Mouse (Mus musculus): ENCODE data around the gene Nradd. TPM values are rescaled to one million over a fixed set of nuclear protein-coding genes. Genes with fewer than 3 reads are reported as not detected.

Gene Nradd
- total RNA-seq (2015; ENCODE audit: low replicate concordance) (2.3 and 2.9 TPM in 2 replicates), total RNA-seq (2017; ENCODE audit: low replicate concordance) (1.1 TPM in 1 of 2 replicates, not detected in the other)

DNA sequence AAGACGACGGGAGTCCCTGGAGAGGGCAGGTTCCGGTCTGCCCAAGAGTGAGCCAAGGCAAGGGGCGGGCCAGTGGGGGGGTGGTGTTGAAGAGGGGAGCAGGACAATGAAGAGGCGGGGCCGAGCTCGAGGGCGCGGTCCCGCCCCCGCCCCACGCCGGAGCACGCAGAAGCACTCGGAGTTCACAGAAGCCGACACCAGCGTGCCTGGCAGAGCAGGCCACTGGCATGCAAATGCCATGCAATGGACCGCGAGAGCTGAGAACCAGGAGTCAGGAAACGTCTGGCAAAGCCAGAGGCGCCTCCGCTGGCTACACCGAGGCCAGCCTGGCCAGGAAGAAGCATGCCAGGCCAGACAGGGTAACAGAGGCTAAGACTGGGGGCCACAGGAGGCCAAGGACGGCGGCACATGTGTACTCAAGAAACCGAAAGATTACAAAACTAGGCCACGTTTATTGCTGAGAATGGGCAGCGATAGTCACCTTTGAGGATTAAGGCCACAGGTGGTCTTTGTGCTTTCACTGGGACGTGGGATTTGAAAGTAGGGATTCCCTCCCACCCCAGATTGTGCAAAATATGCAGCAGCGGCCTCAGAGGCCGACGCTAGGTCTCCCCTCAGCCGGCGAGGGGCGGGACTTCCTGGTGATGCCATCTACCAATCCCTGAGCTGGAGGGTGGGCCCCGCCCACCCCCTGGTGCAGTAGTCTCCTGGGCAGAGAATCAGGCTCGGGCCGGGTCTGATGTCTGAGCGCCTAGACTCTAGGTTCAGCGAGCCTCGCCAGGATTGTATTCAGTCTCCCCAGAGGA is at the start of gene Nradd:
Nradd (minus strand) TSS at position 92 of the 806 bp plus-strand sequence.
- peak; percentile 70 for ATAC-seq (replicated peaks; ENCODE audit: low FRiP score, poor library complexity, severe bottlenecking)

DNA sequence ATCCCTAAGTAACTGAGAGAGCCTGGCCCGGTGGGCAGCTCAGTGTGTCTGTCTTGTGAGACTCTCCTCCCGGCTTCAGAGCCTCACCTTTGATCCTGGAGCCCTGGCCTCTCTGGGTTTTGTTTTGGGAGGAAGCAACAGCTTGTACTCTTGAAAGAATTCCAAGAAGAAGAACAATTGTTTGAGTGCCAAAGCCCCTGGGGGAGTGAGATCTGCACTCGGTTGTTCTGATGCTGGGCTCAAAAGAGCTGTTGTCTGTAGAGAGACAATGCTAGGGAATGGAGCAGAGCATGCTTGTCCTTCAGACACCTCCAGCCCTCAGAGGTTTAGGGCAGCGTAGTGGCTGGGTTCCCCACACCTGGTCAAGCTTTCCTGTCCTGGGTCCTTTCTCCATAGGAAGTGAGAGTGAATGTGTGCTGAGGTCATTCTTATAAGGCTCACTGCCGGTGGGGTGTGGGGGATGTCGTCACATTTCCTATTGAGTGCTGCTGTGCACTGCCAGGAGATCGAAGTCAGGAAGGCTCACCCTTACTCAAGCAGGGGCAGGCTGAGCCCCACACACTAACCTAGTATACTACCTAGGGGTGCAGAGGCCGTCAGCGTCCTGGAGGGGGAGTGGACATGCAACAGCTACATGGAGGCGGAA is 49.0 kb upstream of the Nradd start:
- ATAC-seq (replicated peaks; ENCODE audit: low FRiP score, poor library complexity, severe bottlenecking) = no peak

DNA sequence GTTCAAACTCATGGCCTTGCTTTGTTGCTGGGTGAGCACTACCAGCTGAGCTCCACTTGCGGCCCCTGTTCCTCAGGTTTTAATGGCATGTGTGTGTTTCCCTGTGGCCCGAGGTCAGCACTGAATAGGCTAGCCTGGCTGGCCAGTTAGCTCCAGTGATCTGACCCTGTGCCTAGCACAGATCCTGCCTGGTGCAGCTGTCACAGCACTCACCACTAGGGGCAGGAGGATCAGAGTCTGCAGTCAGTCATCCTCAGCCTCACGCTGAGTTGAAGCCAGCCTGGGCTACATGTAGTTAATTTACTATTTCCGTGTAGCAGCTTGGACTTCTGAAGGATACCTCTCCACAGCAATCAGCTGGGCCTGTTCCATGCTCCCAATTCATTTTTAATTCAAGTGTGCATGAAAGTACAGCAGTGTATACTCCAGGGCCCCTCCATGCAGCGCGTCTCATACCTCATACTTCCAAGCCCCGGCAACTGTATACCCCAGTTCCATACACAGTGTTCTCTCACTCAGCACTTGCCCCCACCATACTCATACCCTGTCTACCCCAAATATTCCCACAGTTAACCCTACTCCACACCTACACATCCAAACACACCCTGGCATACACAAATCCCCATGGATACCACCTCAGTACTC is 48.3 kb upstream of the Nradd start:
- ATAC-seq (replicated peaks; ENCODE audit: low FRiP score, poor library complexity, severe bottlenecking) = peak; percentile 63

DNA sequence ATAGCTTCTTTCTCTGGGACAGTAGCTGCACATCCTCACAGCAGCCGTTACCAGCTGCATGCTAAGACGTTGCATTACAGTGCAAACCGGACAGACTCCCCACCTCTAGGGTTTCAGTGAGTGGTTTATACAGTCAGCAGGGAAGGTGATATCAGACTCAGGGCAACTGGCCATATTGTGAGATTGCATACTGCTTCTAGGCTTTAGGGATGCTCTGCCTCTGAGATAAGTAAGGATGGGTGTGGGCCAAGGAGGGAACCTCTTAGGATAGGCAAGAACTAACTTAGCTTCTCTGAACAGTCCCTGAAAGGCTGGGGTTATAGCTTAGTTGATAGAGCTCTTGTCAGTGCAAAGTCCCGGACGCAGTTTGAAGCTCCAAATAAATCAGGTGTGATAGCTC is 45.5 kb upstream of the Nradd start:
- ATAC-seq (replicated peaks; ENCODE audit: low FRiP score, poor library complexity, severe bottlenecking) = no peak

DNA sequence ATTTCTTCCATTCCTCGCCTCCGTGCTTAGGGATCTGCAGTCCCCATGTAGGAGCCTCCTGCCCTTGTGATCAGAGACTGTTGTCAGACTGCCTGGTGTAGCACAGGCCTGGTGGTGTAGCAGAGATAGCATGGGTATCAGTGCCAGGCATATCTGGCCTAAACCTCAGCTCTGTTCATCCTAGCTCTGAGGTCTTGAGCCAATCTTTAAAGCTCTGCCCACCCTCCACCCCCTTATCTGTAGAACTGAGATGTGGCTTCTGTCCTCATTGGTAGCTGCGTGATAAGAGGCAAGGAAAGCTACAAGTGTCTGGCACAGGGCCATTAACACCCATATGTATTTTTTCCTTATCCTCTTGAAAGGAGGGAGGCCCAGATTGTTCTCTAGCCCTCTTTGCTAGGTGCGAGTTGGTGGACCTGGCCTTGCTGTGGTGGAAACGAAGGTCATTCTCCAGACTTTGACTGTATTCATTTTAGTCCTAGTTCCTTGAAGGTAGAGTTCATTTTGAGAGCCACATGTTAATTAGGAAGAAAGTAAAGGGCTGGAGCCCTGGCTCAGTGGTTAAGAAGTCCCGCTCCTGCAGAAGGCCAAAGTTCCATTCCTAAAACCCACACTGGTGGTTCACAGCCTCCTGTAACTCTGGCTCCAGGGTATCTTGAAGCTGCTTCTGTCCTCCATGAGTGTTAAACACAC is 44.5 kb upstream of the Nradd start:
- 0 out of 2 replicates have a peak, but pooled peaks have one; percentile 18 for ATAC-seq (replicated peaks; ENCODE audit: low FRiP score, poor library complexity, severe bottlenecking)

DNA sequence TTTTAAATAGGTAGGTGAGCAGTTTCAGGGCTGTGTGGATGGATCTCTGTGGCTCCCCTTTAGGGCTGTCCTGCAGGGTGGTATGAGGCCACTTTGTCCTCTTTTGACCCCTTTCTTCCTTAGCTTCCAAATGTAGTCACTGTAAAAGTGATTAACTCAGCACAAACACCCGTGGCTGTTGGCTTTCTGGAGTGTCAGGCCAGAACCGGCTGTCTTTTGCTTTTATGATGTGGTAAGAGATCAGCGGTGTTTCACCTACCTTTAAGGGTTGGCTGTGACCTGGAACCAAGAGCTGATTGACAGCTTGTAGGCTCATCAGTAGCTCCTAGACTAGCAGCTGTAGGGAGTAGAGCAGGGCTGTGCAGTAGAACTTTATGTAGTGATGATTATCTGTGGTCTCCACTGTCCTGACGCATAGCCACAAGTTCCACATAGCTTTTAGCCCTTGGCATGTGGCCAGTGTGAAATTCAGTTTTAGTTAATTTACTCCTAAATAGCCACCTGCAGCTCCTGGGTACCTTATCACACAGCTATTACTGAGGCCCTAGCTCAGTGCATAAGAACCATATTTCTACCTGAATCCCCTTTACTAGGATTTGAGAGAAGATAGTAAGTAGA is 43.1 kb upstream of the Nradd start:
- no peak for ATAC-seq (replicated peaks; ENCODE audit: low FRiP score, poor library complexity, severe bottlenecking)

DNA sequence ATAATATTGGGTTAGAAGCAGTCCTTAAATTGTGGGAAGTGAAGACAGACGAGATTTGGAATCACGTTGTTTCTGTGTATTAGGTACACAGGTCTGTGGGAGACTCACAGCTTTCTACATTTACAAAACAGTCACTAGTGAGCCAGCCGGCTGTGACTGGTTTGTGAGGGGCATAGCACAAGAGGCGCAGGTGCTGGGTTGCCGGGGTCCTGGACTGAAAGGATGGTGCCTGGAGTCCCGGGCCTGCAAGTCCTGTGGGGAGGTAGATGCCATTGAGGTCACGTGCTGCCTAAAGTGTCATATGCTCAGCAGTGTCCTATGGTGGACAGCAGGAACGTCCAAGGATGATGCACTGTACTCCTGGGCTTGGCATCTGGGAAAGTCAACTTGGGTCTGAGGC is 42.1 kb upstream of the Nradd start:
- 0 out of 2 replicates have a peak, but pooled peaks have one; percentile 9 for ATAC-seq (replicated peaks; ENCODE audit: low FRiP score, poor library complexity, severe bottlenecking)

DNA sequence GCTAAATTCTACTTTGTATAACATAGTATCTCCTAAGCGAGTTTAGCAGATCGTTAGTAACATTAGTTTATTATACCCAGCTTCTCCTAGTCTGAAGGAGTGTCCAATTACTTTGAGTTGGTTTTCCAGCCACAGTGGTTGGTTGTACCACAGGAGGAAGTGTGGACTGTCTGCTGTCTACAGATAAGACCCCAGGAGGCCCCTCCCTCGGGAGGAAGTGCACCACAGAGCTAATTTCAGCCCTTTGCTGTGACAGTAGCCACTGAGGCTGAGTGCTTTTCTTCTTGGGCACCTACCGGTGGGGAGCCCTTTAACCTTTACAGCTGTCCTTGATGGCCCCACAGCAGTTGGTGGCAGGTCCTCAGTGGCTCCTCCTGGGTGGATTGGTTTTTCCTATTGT is 41.7 kb upstream of the Nradd start:
- peak; percentile 96 for ATAC-seq (replicated peaks; ENCODE audit: low FRiP score, poor library complexity, severe bottlenecking)

DNA sequence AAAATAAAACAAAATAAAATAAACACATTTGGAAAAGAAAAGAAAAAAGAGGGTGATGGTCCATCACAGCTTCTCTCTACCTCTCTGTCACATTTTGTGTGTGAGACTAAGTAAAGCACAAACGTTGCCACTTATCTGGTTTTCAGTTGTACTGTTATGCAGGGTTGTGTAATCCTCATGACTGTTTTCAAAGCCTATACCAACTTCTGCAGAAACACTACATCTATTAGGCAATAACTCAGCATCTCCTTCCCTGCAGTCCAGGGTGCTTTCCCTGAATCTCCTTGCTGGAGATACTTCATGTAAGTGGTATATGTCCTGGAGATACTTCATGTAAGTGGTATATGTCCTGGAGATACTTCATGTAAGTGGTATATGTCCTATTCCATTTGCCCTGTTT is 38.6 kb upstream of the Nradd start:
- ATAC-seq (replicated peaks; ENCODE audit: low FRiP score, poor library complexity, severe bottlenecking) = no peak

DNA sequence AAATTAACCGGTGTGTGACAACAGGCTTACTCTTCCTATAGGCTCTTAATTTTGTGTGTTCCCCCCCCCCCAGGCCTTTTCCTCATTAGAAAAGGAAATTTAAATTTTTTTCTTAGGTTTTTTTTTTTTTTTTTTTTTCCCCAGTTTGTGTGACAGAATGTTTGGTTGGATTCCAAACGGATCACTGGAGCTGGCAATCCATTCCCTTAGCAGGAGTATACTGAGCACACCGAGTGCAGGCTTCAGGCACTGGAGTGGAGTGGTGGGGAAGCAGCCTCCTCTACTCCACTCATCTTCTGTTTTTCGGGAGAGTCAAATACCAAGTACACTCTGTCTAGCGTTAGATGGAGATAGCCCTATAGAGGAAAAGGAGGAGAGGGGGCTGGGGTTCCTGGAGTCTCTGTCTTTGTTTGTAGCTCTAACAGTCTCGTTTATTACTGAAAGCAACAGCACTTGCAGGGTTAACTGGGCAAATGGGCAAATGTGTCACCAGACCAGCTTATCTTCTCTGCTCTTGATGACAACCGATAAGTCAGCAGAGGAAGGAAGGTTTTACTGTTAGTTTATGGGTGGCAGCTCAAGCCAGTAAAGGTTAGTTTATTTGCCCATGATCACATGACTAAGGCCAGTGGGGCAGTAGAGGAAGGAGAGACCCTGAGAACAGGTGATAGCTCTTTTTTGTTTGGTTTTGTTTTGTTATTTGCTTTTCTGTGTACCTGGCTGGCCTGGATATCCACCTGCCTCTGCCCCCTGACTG is 36.8 kb upstream of the Nradd start:
- ATAC-seq (replicated peaks; ENCODE audit: low FRiP score, poor library complexity, severe bottlenecking) = no peak

DNA sequence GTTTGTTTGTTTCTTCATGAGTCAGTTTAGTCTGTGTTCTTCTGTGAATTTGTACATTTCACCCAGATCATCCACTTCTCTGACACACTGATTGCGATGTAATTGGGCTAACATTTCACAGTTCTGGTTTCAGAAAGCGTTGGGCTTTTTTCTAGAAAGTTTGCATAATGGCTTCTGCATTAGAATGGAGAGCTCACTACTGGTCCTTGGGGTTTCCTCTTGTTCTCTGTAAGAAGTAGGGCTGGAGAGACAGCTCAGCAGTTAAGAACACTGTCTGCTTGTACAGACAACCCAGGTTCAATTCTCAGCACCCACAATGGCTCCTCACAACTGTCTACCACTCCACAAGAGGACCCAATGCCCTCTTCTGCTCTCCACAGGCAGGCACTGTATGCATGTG is 36.0 kb upstream of the Nradd start:
- no peak for ATAC-seq (replicated peaks; ENCODE audit: low FRiP score, poor library complexity, severe bottlenecking)

DNA sequence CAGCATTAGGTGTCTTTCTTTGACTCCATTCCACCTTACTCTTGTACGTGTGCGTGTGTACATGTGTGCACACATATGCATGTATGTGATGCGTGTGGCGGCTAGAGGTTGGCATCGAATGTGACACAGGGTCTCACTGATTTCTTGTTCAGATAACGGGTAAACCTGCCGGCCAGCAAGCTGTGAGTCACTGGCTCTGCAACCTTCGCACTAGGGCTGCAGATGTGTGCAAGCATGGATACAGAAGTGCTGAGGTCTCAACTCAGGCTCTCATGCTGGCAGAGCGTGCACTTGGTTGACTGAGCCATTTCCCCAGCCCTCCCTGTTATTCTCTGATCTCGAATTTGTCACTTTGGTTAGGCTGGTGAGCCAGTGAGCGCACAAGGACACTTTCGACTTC is 35.3 kb upstream of the Nradd start:
- no peak for ATAC-seq (replicated peaks; ENCODE audit: low FRiP score, poor library complexity, severe bottlenecking)

DNA sequence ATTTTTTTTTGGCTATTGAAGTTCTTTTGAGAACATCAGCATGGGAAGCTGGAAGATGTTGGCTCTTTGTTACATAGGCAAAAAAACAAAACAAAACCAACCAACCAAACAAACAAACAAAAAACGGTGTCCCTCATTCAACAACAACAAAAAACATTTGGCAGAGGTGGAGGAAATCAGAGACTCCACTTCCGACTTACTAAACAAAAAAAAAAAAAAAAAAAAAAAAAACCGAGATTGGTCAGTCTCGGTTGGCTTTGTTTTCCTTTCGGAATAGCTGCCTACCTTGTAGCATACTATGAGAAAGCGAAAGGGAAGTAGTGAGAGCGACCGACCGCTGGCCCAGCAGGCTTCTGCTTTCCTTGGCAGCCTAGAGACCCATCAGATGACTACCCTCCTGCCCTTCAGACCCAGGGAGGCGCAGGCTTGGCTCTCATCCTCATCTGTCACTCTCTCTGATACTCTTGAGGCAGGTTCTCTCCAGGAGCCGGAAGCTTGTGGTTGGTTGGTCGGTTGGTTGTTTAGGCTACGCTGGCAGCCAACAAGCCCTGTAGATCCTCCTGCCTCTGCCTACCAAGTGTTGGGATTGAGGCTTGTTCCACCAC is 33.3 kb upstream of the Nradd start:
- ATAC-seq (replicated peaks; ENCODE audit: low FRiP score, poor library complexity, severe bottlenecking) = 0 out of 2 replicates have a peak, but pooled peaks have one; percentile 2

DNA sequence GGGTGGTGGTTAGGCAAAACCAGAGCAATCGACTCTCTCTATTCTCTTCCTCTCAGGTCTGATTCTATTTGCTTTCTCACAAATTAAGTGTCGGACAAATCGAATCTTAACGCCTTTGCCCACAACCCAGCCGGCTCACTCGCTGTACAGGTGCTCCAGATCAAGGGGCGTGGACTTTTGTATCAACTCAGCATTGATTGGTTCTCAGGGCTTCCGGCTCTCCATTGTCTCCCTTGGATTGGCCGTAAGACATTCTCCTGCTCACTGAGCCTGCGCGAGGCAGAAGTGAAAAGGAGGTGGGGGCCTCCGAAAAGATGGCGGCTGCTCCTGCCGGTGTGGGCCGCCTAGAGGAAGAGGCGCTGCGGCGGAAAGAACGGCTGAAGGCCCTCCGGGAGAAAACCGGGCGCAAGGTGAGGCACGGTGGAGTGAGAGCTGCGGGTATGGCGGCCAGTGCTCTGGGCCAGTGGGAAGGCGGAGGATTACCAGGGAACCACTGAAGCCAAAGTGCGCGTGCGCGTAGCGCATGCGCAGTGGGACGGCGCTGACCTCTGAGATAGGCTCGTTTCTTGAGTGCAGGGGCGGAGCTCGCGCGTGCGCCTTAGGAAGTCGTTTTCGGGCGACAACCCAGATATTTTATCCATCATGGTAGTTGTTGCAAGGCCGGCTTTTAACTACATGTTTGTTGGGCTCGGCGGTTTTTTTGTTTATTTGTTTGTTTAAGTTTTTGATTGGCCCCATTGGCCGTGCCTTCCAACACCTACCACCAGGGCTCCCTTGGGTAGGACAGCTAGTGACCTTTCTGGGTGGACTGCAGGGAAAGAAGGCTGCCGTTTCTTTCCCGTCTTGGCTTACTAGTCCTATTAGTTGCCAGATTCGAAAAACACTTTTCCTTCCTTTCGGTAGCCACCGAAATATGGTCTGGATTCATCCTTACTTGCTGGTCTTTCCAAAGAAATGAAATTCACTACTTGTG is 32.3 kb upstream of the Nradd start, which contains the start of gene Ccdc12:
Ccdc12 (plus strand) TSS at position 255 of the 973 bp plus-strand sequence.
- ATAC-seq (replicated peaks; ENCODE audit: low FRiP score, poor library complexity, severe bottlenecking) = peak; percentile 80

DNA sequence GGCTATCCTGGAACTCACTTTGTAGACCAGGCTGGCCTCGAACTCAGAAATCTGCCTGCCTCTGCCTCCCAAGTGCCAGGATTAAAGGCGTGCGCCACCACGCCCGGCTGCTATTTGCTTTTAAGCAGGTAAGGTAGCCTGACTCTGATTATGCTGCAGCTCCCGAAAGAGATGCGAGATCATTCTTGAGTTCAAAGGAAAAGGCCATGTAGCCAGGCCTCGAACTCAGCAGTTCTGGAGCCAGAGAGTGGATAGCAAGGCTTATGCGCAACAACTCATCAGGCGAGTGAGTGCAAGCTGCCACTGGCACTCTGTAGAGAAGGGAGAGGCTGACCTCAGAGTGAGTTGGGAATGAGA is 31.4 kb upstream of the Nradd start:
- ATAC-seq (replicated peaks; ENCODE audit: low FRiP score, poor library complexity, severe bottlenecking) = no peak

DNA sequence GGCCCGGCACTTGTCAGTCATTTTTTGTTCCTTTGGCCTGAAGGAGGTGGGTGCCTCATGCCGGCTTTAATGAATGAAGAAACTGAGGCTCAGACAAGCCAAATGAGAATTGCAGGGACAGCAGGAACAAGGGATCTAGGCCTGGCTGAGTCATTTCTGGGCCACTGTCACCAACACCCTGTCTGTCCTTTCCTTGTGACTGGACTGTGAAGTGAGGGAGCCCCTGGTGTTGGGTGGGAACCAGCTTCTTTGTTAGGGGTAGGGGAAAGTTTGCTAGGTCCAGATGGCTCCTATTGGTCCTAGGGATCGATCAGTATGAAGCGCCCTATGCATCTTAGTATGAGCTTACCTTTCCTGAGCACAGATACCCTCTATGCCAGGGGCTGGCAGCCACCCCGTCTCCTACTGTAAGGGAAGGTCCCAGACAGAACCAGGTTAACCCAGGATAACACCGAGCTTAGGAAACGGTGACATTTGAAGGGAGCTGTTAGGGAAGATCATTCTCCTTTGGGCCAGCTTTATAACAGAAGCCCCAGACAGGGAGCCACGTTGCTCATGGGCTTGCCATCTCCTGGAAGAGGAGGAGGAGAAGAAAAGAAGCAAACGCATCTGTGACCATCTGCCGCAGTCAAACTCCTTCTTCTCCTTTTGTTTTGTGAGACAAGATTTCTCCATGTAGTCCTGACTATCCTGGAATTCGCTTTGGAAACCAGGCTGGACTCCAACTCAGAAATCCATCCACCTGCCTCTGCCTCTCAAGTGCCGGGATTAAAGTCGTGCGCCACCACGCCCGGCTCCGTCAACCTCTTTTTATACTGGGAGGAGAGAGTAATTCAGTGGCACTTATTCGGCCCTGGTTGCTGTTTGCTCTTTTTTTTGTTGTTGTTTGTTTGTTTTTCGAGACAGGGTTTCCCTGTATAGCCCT is 30.7 kb upstream of the Nradd start:
- no peak for ATAC-seq (replicated peaks; ENCODE audit: low FRiP score, poor library complexity, severe bottlenecking)
